Mouse (Mus musculus): ENCODE measurements around the gene 1700086D15Rik.

The 1700086D15Rik gene

GRCm38 (mm10) chr11:65135251-65135739 is 24.4 kb downstream of the 1700086D15Rik start:
- peak; percentile 47 to 65 for DNase-seq (ENCODE audit: low spot score in 2 of 2)

GRCm38 (mm10) chr11:65133661-65134060 is 26.0 kb downstream of the 1700086D15Rik start:
- DNase-seq (ENCODE audit: low spot score in 2 of 2): no peak

- no peak for DNase-seq (ENCODE audit: low spot score in 2 of 2)
Measured at GRCm38 (mm10) chr11:65129110-65129509, 30.6 kb downstream of the 1700086D15Rik start.

DNA sequence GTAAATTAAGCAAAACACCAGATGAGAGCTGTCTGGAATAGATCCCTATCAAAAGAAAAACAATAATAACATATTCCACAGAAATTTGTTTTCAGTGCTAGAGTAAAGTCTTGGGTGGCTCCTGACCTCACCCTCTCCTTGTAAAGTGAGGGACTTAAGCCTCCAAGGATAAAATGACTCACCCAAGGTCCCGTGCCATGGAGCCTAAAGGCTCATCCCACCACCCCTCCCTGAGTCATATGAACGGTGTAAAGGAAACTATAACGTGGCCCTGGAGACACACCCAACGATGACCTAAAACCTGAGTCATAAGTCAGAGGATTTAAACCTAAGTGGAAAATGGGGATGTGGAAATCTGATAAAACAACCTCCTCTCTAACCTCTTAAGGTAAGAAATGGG is 31.0 kb downstream of the 1700086D15Rik start:
- no peak for DNase-seq (ENCODE audit: low spot score in 2 of 2)

DNA sequence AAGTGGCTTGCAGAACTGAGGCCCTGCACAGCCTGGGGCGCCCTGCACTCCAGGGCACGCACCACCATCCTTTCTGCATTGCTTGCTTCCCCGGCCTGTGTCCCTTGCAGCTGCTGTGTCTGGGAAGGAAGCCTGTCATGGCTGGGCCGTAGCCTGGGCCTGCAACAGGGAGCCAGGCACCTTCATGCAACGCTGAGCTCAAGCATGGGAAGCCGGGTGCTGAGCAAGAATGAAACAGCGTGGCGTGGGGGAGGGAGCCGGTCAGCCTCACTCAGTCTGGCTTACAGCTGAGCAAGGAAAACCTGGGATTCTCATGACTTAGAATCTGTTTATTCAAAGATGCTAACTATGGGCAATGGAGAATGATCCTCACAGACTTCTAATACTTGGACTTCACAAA is 33.1 kb downstream of the 1700086D15Rik start:
- DNase-seq (ENCODE audit: low spot score in 2 of 2): peak; percentile 67 to 70

GRCm38 (mm10) chr11:65124913-65125418 is 34.7 kb downstream of the 1700086D15Rik start:
- no peak for DNase-seq (ENCODE audit: low spot score in 2 of 2)

DNA sequence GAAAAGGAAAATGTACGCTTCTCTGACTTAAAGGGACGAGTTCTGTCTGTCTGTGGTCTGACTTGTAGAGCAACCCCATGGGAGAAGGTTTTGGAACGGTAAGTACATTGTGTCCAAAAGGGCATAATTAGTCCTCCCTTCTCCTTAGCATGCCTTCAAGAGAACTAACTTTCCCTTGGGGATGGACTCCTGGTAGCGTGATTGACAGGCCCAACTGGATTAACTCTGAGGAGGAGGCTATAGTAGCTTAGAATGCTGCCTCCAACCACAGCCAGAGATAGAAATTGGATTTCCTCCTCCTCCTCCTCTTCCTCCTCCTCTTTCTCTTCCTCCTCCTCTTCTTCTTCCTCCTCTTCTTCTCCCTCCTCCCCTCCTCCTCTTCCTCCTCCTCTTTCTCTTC is 39.4 kb downstream of the 1700086D15Rik start:
- DNase-seq (ENCODE audit: low spot score in 2 of 2): no peak

GRCm38 (mm10) chr11:65115811-65116210 is 43.9 kb downstream of the 1700086D15Rik start:
- no peak for DNase-seq (ENCODE audit: low spot score in 2 of 2)

DNA sequence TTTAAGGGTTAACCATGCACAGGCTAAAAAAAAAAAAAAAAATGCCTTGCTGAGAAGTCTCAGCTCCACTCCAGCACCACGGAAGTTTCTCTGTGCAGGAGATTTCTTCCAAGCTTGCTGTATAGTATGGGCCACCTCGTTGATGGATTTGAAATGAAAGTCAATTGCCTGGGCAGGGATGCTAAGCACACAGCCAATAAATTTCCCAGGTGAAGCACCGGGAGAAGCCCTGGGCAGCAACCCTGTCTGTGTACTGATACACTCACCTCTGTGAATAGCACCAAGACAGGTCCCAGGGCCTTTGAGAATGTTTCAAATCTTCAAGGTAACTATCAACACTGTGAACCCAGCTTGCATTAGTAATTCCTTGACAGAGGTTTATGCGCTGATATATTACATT is 47.6 kb downstream of the 1700086D15Rik start:
- DNase-seq (ENCODE audit: low spot score in 2 of 2): no peak

DNA sequence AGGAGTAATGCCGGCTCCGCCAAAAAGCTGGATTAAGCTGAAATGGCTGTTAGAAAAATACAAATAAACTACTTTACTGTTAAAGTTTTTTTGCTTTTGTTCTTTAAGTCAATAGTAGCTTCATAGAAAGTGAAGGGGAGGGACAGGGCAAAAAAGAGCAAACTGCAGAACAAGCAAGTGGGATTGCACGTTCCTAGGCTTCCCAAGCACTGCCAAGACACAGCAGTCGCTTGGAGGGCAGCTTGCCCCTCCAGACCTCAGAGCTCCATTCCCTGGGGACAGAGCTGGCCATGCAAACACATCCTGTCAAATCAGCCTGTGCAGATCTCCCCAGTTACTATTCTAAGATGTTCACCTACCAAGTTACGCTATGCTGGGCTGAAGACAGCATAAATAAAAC is 48.0 kb downstream of the 1700086D15Rik start:
- no peak for DNase-seq (ENCODE audit: low spot score in 2 of 2)

DNA sequence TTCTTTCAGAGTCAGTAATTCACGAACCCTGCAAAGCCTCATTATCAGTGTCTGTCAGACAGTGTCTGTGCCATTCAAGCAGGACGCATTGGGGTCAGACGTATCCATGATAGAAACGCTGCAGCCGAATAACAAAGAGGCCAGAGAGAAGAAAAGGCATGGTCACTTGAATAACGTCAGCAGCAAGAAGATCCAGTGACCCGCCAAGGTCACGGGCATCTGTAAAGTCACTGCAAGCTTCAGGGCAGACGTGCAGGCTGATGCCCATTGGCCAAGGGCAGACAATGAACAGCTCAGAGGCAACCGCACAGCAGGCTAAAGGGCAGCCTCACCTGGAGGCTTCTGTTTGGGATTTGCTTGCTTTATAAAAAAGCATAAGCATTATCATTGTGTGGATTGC is 49.6 kb downstream of the 1700086D15Rik start:
- no peak for DNase-seq (ENCODE audit: low spot score in 2 of 2)

DNA sequence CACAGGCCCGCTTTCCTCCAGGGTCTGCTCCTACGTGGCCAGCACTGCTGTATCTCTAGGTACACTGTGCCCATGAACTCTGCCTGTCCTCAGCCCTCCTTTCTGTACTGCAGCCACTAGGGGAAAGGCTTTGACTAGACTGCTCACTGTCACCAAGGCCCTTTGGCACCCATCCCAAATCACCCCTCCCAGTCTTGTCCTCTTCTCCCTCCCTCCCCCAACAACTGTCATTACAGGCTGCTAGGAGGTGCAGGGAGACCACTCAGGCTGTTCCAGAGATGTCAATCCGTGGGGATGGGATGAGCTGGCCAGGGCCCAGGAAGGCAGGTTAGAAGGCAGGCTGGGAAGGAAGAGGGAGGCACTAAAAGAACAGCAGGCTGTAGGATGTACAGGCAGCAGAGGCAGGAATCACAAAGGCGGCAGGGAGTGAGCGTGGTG is 51.9 kb downstream of the 1700086D15Rik start:
- DNase-seq (ENCODE audit: low spot score in 2 of 2): no peak

DNA sequence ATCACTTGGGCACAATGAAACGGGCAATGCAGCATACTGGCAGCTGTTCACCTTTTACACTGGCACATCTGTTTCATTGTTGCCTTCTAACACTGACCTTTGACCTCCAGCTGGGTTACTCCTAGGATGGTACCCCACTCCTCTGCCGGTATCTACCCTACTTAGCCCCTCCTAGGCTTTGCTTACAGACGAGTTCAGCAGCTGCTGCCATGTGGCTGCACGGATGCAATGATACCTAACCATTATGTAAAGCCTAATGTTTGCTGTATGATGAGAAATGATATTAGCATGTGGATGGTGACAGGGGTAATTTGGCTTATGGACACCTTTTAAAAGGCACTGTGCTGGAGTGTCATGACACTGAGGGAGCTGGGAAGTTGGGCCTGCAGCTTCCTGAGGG is 52.5 kb downstream of the 1700086D15Rik start:
- no peak for DNase-seq (ENCODE audit: low spot score in 2 of 2)

GRCm38 (mm10) chr11:65104076-65104475 is 55.6 kb downstream of the 1700086D15Rik start:
- no peak for DNase-seq (ENCODE audit: low spot score in 2 of 2)
